Mouse (Mus musculus): ENCODE data around the gene Slc30a7. TPM values are rescaled to one million over a fixed set of nuclear protein-coding genes. Genes with fewer than 3 reads are reported as not detected.

The Slc30a7 gene
- polyA plus RNA-seq, 1 experiment from 2014 or later, result 25.6 TPM

GRCm38 (mm10) chr3:116026996-116027395 is 19.8 kb upstream of the Slc30a7 start:
- no peak for ATAC-seq (ENCODE audit: insufficient number of reproducible peaks, insufficient read depth, low FRiP score, low read depth)
- Histone ChIP-seq H3K4me2 (ENCODE audit: low read length) (no peak overlapping the region), H3K4me3 (ENCODE audit: control insufficient read depth in 1 of 2, insufficient read depth in 1 of 2, low read depth in 1 of 2, low read length in 2 of 2) (no peak overlapping the region), H3K9ac (ENCODE audit: low read length) (no peak overlapping the region), H3K27ac (replicated peaks in 1 of 2; ENCODE audit: control insufficient read depth in 1 of 2, insufficient read depth in 1 of 2, low read depth in 2 of 2, low read length in 2 of 2) (no peak overlapping the region), H3K36me3 (ENCODE audit: control insufficient read depth, insufficient read depth, low read length) (peaks cover 19% of the 10 kb centered on the region), H3K9me3 (ENCODE audit: control insufficient read depth, low read length) (no peaks in the 10 kb centered on the region), H3K27me3 (ENCODE audit: control insufficient read depth, insufficient read depth, low read length) (no peaks in the 10 kb centered on the region), H3K4me1 (ENCODE audit: control insufficient read depth in 2 of 2, insufficient read depth in 2 of 2, low read length in 2 of 2) (peaks cover 2 to 9% of the 10 kb centered on the region in 2 experiments; a peak in 1 of 4 replicates)
- WGBS, result 80% methylated on average over 20 of the region's 20 CpGs

- H3K4me3 ChIP-seq (ENCODE audit: control insufficient read depth in 1 of 2, insufficient read depth in 1 of 2, low read depth in 1 of 2, low read length in 2 of 2), result no peak overlapping the region
- H3K27ac ChIP-seq (replicated peaks in 1 of 2; ENCODE audit: control insufficient read depth in 1 of 2, insufficient read depth in 1 of 2, low read depth in 2 of 2, low read length in 2 of 2), result no peak overlapping the region
- ATAC-seq (ENCODE audit: insufficient number of reproducible peaks, insufficient read depth, low FRiP score, low read depth), result no peak
- no peaks in the 10 kb centered on the region for H3K27me3 ChIP-seq (ENCODE audit: control insufficient read depth, insufficient read depth, low read length)
- no peaks in the 10 kb centered on the region for H3K9me3 ChIP-seq (ENCODE audit: control insufficient read depth, low read length)
- peaks cover 19% of the 10 kb centered on the region for H3K36me3 ChIP-seq (ENCODE audit: control insufficient read depth, insufficient read depth, low read length)
- H3K4me1 ChIP-seq (ENCODE audit: control insufficient read depth in 2 of 2, insufficient read depth in 2 of 2, low read length in 2 of 2), result peaks cover 2 to 9% of the 10 kb centered on the region in 2 experiments; a peak in 1 of 4 replicates
- WGBS, result 70% methylated on average over 10 of the region's 10 CpGs
- H3K4me2 ChIP-seq (ENCODE audit: low read length), result no peak overlapping the region
- no peak overlapping the region for H3K9ac ChIP-seq (ENCODE audit: low read length)
These were observed 18.5 kb upstream of the Slc30a7 start for GRCm38 (mm10) chr3:116025701-116026100.

GRCm38 (mm10) chr3:116024669-116025068 is 17.5 kb upstream of the Slc30a7 start:
- Histone ChIP-seq H3K4me1 (ENCODE audit: control insufficient read depth in 2 of 2, insufficient read depth in 2 of 2, low read length in 2 of 2) (peaks cover 2 to 6% of the 10 kb centered on the region in 2 experiments; a peak in 1 of 4 replicates), H3K36me3 (ENCODE audit: control insufficient read depth, insufficient read depth, low read length) (peaks cover 19% of the 10 kb centered on the region), H3K27me3 (ENCODE audit: control insufficient read depth, insufficient read depth, low read length) (no peaks in the 10 kb centered on the region), H3K4me3 (ENCODE audit: control insufficient read depth in 1 of 2, insufficient read depth in 1 of 2, low read depth in 1 of 2, low read length in 2 of 2) (no peak overlapping the region), H3K4me2 (ENCODE audit: low read length) (no peak overlapping the region), H3K27ac (replicated peaks in 1 of 2; ENCODE audit: control insufficient read depth in 1 of 2, insufficient read depth in 1 of 2, low read depth in 2 of 2, low read length in 2 of 2) (no peak overlapping the region), H3K9me3 (ENCODE audit: control insufficient read depth, low read length) (no peaks in the 10 kb centered on the region), H3K9ac (ENCODE audit: low read length) (no peak overlapping the region)
- no peak for ATAC-seq (ENCODE audit: insufficient number of reproducible peaks, insufficient read depth, low FRiP score, low read depth)
- 87% methylated on average over 5 of the region's 5 CpGs for WGBS

GRCm38 (mm10) chr3:116024236-116024635 is 17.0 kb upstream of the Slc30a7 start:
- no peak overlapping the region for H3K4me3 ChIP-seq (ENCODE audit: control insufficient read depth in 1 of 2, insufficient read depth in 1 of 2, low read depth in 1 of 2, low read length in 2 of 2)
- H3K36me3 ChIP-seq (ENCODE audit: control insufficient read depth, insufficient read depth, low read length), result peaks cover 19% of the 10 kb centered on the region
- peaks cover 2 to 6% of the 10 kb centered on the region in 2 experiments; a peak in 1 of 4 replicates for H3K4me1 ChIP-seq (ENCODE audit: control insufficient read depth in 2 of 2, insufficient read depth in 2 of 2, low read length in 2 of 2)
- no peak for ATAC-seq (ENCODE audit: insufficient number of reproducible peaks, insufficient read depth, low FRiP score, low read depth)
- no peak overlapping the region for H3K27ac ChIP-seq (replicated peaks in 1 of 2; ENCODE audit: control insufficient read depth in 1 of 2, insufficient read depth in 1 of 2, low read depth in 2 of 2, low read length in 2 of 2)
- WGBS, result 80% methylated on average over 12 of the region's 12 CpGs
- H3K4me2 ChIP-seq (ENCODE audit: low read length), result no peak overlapping the region
- no peaks in the 10 kb centered on the region for H3K9me3 ChIP-seq (ENCODE audit: control insufficient read depth, low read length)
- no peaks in the 10 kb centered on the region for H3K27me3 ChIP-seq (ENCODE audit: control insufficient read depth, insufficient read depth, low read length)
- H3K9ac ChIP-seq (ENCODE audit: low read length), result no peak overlapping the region

- WGBS, result 90% methylated on average over 5 of the region's 5 CpGs
- H3K4me1 ChIP-seq (ENCODE audit: control insufficient read depth in 2 of 2, insufficient read depth in 2 of 2, low read length in 2 of 2), result peaks cover 0 to under 1% of the 10 kb centered on the region in 2 experiments; a peak in 1 of 4 replicates
- no peak for ATAC-seq (ENCODE audit: insufficient number of reproducible peaks, insufficient read depth, low FRiP score, low read depth)
- no peak overlapping the region for H3K9ac ChIP-seq (ENCODE audit: low read length)
- no peak overlapping the region for H3K4me2 ChIP-seq (ENCODE audit: low read length)
- H3K27me3 ChIP-seq (ENCODE audit: control insufficient read depth, insufficient read depth, low read length), result no peaks in the 10 kb centered on the region
- no peak overlapping the region for H3K4me3 ChIP-seq (ENCODE audit: control insufficient read depth in 1 of 2, insufficient read depth in 1 of 2, low read depth in 1 of 2, low read length in 2 of 2)
- no peak overlapping the region for H3K27ac ChIP-seq (replicated peaks in 1 of 2; ENCODE audit: control insufficient read depth in 1 of 2, insufficient read depth in 1 of 2, low read depth in 2 of 2, low read length in 2 of 2)
- H3K9me3 ChIP-seq (ENCODE audit: control insufficient read depth, low read length), result no peaks in the 10 kb centered on the region
- peaks cover 3% of the 10 kb centered on the region; the same call in 1 of the 2 replicates for H3K36me3 ChIP-seq (ENCODE audit: control insufficient read depth, insufficient read depth, low read length)
These were observed 11.9 kb upstream of the Slc30a7 start for GRCm38 (mm10) chr3:116019136-116019535.

GRCm38 (mm10) chr3:116018606-116019005 is 11.4 kb upstream of the Slc30a7 start:
- no peak overlapping the region for H3K4me2 ChIP-seq (ENCODE audit: low read length)
- no peak overlapping the region for H3K9ac ChIP-seq (ENCODE audit: low read length)
- H3K27me3 ChIP-seq (ENCODE audit: control insufficient read depth, insufficient read depth, low read length), result no peaks in the 10 kb centered on the region
- H3K27ac ChIP-seq (replicated peaks in 1 of 2; ENCODE audit: control insufficient read depth in 1 of 2, insufficient read depth in 1 of 2, low read depth in 2 of 2, low read length in 2 of 2), result no peak overlapping the region
- H3K9me3 ChIP-seq (ENCODE audit: control insufficient read depth, low read length), result no peaks in the 10 kb centered on the region
- no peak for ATAC-seq (ENCODE audit: insufficient number of reproducible peaks, insufficient read depth, low FRiP score, low read depth)
- no peaks in the 10 kb centered on the region for H3K4me1 ChIP-seq (ENCODE audit: control insufficient read depth in 2 of 2, insufficient read depth in 2 of 2, low read length in 2 of 2)
- WGBS, result 71% methylated on average over 4 of the region's 4 CpGs
- H3K4me3 ChIP-seq (ENCODE audit: control insufficient read depth in 1 of 2, insufficient read depth in 1 of 2, low read depth in 1 of 2, low read length in 2 of 2), result no peak overlapping the region
- H3K36me3 ChIP-seq (ENCODE audit: control insufficient read depth, insufficient read depth, low read length), result no peaks in the 10 kb centered on the region

GRCm38 (mm10) chr3:116016116-116016515 is 8.9 kb upstream of the Slc30a7 start:
- Histone ChIP-seq H3K4me3 (ENCODE audit: control insufficient read depth in 1 of 2, insufficient read depth in 1 of 2, low read depth in 1 of 2, low read length in 2 of 2) (no peak overlapping the region), H3K4me1 (ENCODE audit: control insufficient read depth in 2 of 2, insufficient read depth in 2 of 2, low read length in 2 of 2) (peaks cover 0 to 9% of the 10 kb centered on the region in 2 experiments; a peak in 2 of 4 replicates), H3K4me2 (ENCODE audit: low read length) (no peak overlapping the region), H3K9ac (ENCODE audit: low read length) (no peak overlapping the region), H3K9me3 (ENCODE audit: control insufficient read depth, low read length) (no peaks in the 10 kb centered on the region), H3K27me3 (ENCODE audit: control insufficient read depth, insufficient read depth, low read length) (no peaks in the 10 kb centered on the region), H3K27ac (replicated peaks in 1 of 2; ENCODE audit: control insufficient read depth in 1 of 2, insufficient read depth in 1 of 2, low read depth in 2 of 2, low read length in 2 of 2) (no peak overlapping the region), H3K36me3 (ENCODE audit: control insufficient read depth, insufficient read depth, low read length) (no peaks in the 10 kb centered on the region)
- ATAC-seq (ENCODE audit: insufficient number of reproducible peaks, insufficient read depth, low FRiP score, low read depth), result no peak
- 94% methylated on average over 13 of the region's 13 CpGs for WGBS

- 91% methylated on average over 6 of the region's 6 CpGs for WGBS
- no peak overlapping the region for H3K4me3 ChIP-seq (ENCODE audit: control insufficient read depth in 1 of 2, insufficient read depth in 1 of 2, low read depth in 1 of 2, low read length in 2 of 2)
- H3K9ac ChIP-seq (ENCODE audit: low read length), result no peak overlapping the region
These were observed 7.7 kb upstream of the Slc30a7 start for GRCm38 (mm10) chr3:116014901-116015300.

More at GRCm38 (mm10) chr3:116014901-116015300, 7.7 kb upstream of the Slc30a7 start:
- no peak for ATAC-seq (ENCODE audit: insufficient number of reproducible peaks, insufficient read depth, low FRiP score, low read depth)
- H3K4me2 ChIP-seq (ENCODE audit: low read length), result no peak overlapping the region
- no peaks in the 10 kb centered on the region for H3K27me3 ChIP-seq (ENCODE audit: control insufficient read depth, insufficient read depth, low read length)
- no peaks in the 10 kb centered on the region for H3K36me3 ChIP-seq (ENCODE audit: control insufficient read depth, insufficient read depth, low read length)
- no peak overlapping the region for H3K27ac ChIP-seq (replicated peaks in 1 of 2; ENCODE audit: control insufficient read depth in 1 of 2, insufficient read depth in 1 of 2, low read depth in 2 of 2, low read length in 2 of 2)
- H3K9me3 ChIP-seq (ENCODE audit: control insufficient read depth, low read length), result no peaks in the 10 kb centered on the region
- H3K4me1 ChIP-seq (ENCODE audit: control insufficient read depth in 2 of 2, insufficient read depth in 2 of 2, low read length in 2 of 2), result peaks cover 0 to 9% of the 10 kb centered on the region in 2 experiments; a peak in 2 of 4 replicates

Measured in heart, embryonic 14.5 days (tissue).